Mouse (Mus musculus) olfactory bulb, adult 2 months (tissue): ENCODE results near the gene Bicdl1.

Experiments
- CTCF ChIP-seq: fragments of 200-500 bp; IDR thresholded peaks from 2 replicates; pipeline ENCODE4 v1.5.1; 2012; ENCODE audit warnings: low read depth, mild to moderate bottlenecking, low read length, moderate library complexity; ENCODE audit not compliant: insufficient read depth
- POLR2A ChIP-seq: fragments of 200-500 bp; IDR thresholded peaks from 2 replicates; pipeline ENCODE4 v1.6.1; 2012; ENCODE audit warnings: mild to moderate bottlenecking, low read depth, low read length, moderate library complexity; ENCODE audit not compliant: insufficient read depth

DNA sequence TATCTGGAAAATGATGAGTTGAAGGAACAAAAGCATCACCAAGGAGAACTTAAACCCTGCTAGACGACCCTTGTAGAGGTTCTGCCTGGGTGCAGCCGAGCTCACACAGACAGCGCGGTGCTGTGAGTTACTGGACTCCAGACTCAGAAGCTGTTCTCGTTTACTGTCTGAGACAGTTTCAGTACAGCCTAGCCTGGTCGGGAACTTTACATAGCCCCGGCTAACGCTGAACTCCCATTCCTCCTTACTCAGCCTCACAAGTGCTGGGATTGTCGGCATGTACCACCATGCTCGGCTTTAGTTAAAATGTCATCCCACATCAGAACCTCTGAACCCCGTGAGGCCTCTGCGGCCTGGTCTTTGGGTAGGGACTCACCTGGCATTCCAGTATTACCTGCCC, 62.4 kb downstream of the Bicdl1 start:
- TF ChIP-seq POLR2A: no peak
- no peak for TF ChIP-seq CTCF
